Mouse (Mus musculus) forebrain, embryonic 11.5 days (tissue): ENCODE measurements at regions not wholly inside any gene's neighbourhood (a gene's known extent, or its start where the extent isn't known, plus 50 kb on each side); places are given as distances from the start of the nearest gene placed in this dataset.

Experiments used
- ATAC-seq: fragments of 200-750 bp; cut with Nextera tagmentation; replicated peaks from 2 replicates; pipeline ENCODE4 v1.8.0; 2017; ENCODE audit warnings: moderate TSS enrichment; ENCODE audit not compliant: low FRiP score
- DNase-seq: peaks from one replicate; pipeline ENCODE4 v3.0.0-alpha.2; 2017; ENCODE audit warnings: low spot score
- H3K27ac ChIP-seq: fragments of 300-500 bp; sonication (generic); 2 replicates; pipeline ENCODE4 v1.5.1; 2014; ENCODE audit warnings: low read depth, low read length
- H3K27me3 ChIP-seq: fragments of 300-500 bp; sonication (generic); 2 replicates; pipeline ENCODE4 v1.6.1; 2014; ENCODE audit warnings: mild to moderate bottlenecking, low read length, mixed read lengths; ENCODE audit not compliant: control insufficient read depth, insufficient read depth
- H3K36me3 ChIP-seq: fragments of 300-500 bp; sonication (generic); 2 replicates; pipeline ENCODE4 v1.6.1; 2014; ENCODE audit warnings: mild to moderate bottlenecking, low read length, moderate library complexity, mixed read lengths; ENCODE audit not compliant: control insufficient read depth, insufficient read depth
- H3K4me1 ChIP-seq: fragments of 300-500 bp; sonication (generic); replicated peaks from 2 replicates; pipeline ENCODE4 v1.6.1; 2014; ENCODE audit warnings: low read length, mixed read lengths; ENCODE audit not compliant: control insufficient read depth, insufficient read depth
- H3K4me2 ChIP-seq: fragments of 300-500 bp; sonication (generic); 2 replicates; pipeline ENCODE4 v1.6.1; 2014; ENCODE audit warnings: low read depth, mild to moderate bottlenecking, low read length, moderate library complexity, mixed read lengths; ENCODE audit not compliant: severe bottlenecking
- H3K4me3 ChIP-seq: fragments of 300-500 bp; sonication (generic); 2 replicates; pipeline ENCODE4 v1.5.1; 2014; ENCODE audit warnings: low read depth, low read length
- H3K9ac ChIP-seq: fragments of 300-500 bp; sonication (generic); 2 replicates; pipeline ENCODE4 v1.6.1; 2014; ENCODE audit warnings: low read length
- H3K9me3 ChIP-seq: fragments of 300-500 bp; sonication (generic); 2 replicates; pipeline ENCODE4 v1.6.1; 2016; ENCODE audit warnings: low read length, mixed read lengths; ENCODE audit not compliant: control insufficient read depth
- WGBS: fragments of 180-500 bp; shearing (Covaris S2); extraction: QIAGEN DNeasy Blood & Tissue Kit; methylation state at CpG from one replicate; pipeline ENCODE4 v1.1.7; 2014; 5-methylcytosine and 5-hydroxymethylcytosine counted together

- no peak overlapping the region for H3K27ac ChIP-seq
- H3K36me3 ChIP-seq = no peaks in the 10 kb centered on the region
- 81% methylated on average over 13 of the region's 13 CpGs for WGBS
- no peak overlapping the region for H3K4me3 ChIP-seq
- ATAC-seq (no peak), DNase-seq (no peak)
- H3K9me3 ChIP-seq = no peaks in the 10 kb centered on the region
- H3K4me1 ChIP-seq = no peaks in the 10 kb centered on the region
- H3K4me2 ChIP-seq = no peak overlapping the region
- no peak overlapping the region for H3K9ac ChIP-seq
- H3K27me3 ChIP-seq = no peaks in the 10 kb centered on the region
Measured at GRCm38 (mm10) chr6:49656359-49657280, 165.9 kb upstream of the Npy start.

- Histone ChIP-seq H3K27ac (no peak overlapping the region), H3K9ac (no peak overlapping the region), H3K4me2 (no peak overlapping the region), H3K4me3 (no peak overlapping the region), H3K9me3 (no peaks in the 10 kb centered on the region), H3K36me3 (no peaks in the 10 kb centered on the region), H3K4me1 (no peaks in the 10 kb centered on the region), H3K27me3 (no peaks in the 10 kb centered on the region)
- DNase-seq (no peak), ATAC-seq (no peak)
- 78% methylated on average over 9 of the region's 9 CpGs for WGBS
Measured at GRCm38 (mm10) chr6:49657988-49658387, 164.5 kb upstream of the Npy start.

- H3K27ac ChIP-seq = no peak overlapping the region
- 90% methylated on average over 5 of the region's 5 CpGs for WGBS
- ATAC-seq (no peak), DNase-seq (no peak)
- H3K4me1 ChIP-seq = no peaks in the 10 kb centered on the region
- H3K4me2 ChIP-seq = no peak overlapping the region
- H3K36me3 ChIP-seq = no peaks in the 10 kb centered on the region
- H3K9ac ChIP-seq = no peak overlapping the region
- no peak overlapping the region for H3K4me3 ChIP-seq
- H3K9me3 ChIP-seq = no peaks in the 10 kb centered on the region
- H3K27me3 ChIP-seq = no peaks in the 10 kb centered on the region
Measured at GRCm38 (mm10) chr6:49670991-49671390, 151.5 kb upstream of the Npy start.

- Histone ChIP-seq H3K4me1 (no peaks in the 10 kb centered on the region), H3K4me2 (no peak overlapping the region), H3K9me3 (no peaks in the 10 kb centered on the region), H3K4me3 (no peak overlapping the region), H3K27ac (no peak overlapping the region), H3K9ac (no peak overlapping the region), H3K36me3 (no peaks in the 10 kb centered on the region), H3K27me3 (no peaks in the 10 kb centered on the region)
- DNase-seq (no peak), ATAC-seq (no peak)
- 90% methylated on average over 2 of the region's 2 CpGs for WGBS
Measured at GRCm38 (mm10) chr6:49671912-49672311, 150.6 kb upstream of the Npy start.

- DNase-seq = no peak
- H3K9me3 ChIP-seq = no peaks in the 10 kb centered on the region
- WGBS = 85% methylated on average over 4 of the region's 4 CpGs
- no peaks in the 10 kb centered on the region for H3K27me3 ChIP-seq
- H3K27ac ChIP-seq = no peak overlapping the region
- H3K4me1 ChIP-seq = no peaks in the 10 kb centered on the region
- H3K4me2 ChIP-seq = no peak overlapping the region
- H3K9ac ChIP-seq = no peak overlapping the region
- H3K36me3 ChIP-seq = no peaks in the 10 kb centered on the region
- ATAC-seq = no peak
- H3K4me3 ChIP-seq = no peak overlapping the region
Measured at GRCm38 (mm10) chr6:49686776-49687175, 135.7 kb upstream of the Npy start.

GRCm38 (mm10) chr6:49692032-49692539, 130.4 kb upstream of the Npy start:
- no peak overlapping the region for H3K9ac ChIP-seq
- DNase-seq (no peak), ATAC-seq (no peak)
- no peak overlapping the region for H3K27ac ChIP-seq
- H3K4me3 ChIP-seq = no peak overlapping the region
- no peaks in the 10 kb centered on the region for H3K9me3 ChIP-seq
- H3K27me3 ChIP-seq = no peaks in the 10 kb centered on the region
- no peaks in the 10 kb centered on the region; the same call in 1 of the 2 replicates for H3K4me1 ChIP-seq
- 64% methylated on average over 6 of the region's 6 CpGs for WGBS
- H3K4me2 ChIP-seq = no peak overlapping the region
- no peaks in the 10 kb centered on the region for H3K36me3 ChIP-seq

GRCm38 (mm10) chr6:49694851-49695250, 127.7 kb upstream of the Npy start:
- 55% methylated on average over 5 of the region's 5 CpGs for WGBS
- H3K27me3 ChIP-seq = no peaks in the 10 kb centered on the region
- ATAC-seq = no peak
- no peaks in the 10 kb centered on the region for H3K9me3 ChIP-seq
- no peak overlapping the region for H3K27ac ChIP-seq
- H3K4me3 ChIP-seq = no peak overlapping the region
- H3K9ac ChIP-seq = no peak overlapping the region
- no peaks in the 10 kb centered on the region for H3K36me3 ChIP-seq
- no peak for DNase-seq
- no peaks in the 10 kb centered on the region; the same call in 1 of the 2 replicates for H3K4me1 ChIP-seq
- no peak overlapping the region for H3K4me2 ChIP-seq

- ATAC-seq (no peak), DNase-seq (no peak)
- Histone ChIP-seq H3K9ac (no peak overlapping the region), H3K36me3 (no peaks in the 10 kb centered on the region), H3K4me1 (no peaks in the 10 kb centered on the region; the same call in 1 of the 2 replicates), H3K4me3 (no peak overlapping the region), H3K27ac (no peak overlapping the region), H3K9me3 (no peaks in the 10 kb centered on the region), H3K27me3 (no peaks in the 10 kb centered on the region), H3K4me2 (no peak overlapping the region)
- 92% methylated on average over 10 of the region's 10 CpGs for WGBS
Measured at GRCm38 (mm10) chr6:49696990-49697389, 125.5 kb upstream of the Npy start.

- no peak overlapping the region for H3K4me3 ChIP-seq
- ATAC-seq = no peak
- H3K27ac ChIP-seq = no peak overlapping the region
- 88% methylated on average over 7 of the region's 7 CpGs for WGBS
- H3K9me3 ChIP-seq = no peaks in the 10 kb centered on the region
- no peak overlapping the region for H3K4me2 ChIP-seq
- no peak for DNase-seq
- no peaks in the 10 kb centered on the region for H3K4me1 ChIP-seq
- H3K27me3 ChIP-seq = no peaks in the 10 kb centered on the region
- H3K9ac ChIP-seq = no peak overlapping the region
- H3K36me3 ChIP-seq = no peaks in the 10 kb centered on the region
Measured at GRCm38 (mm10) chr6:49701453-49701852, 121.1 kb upstream of the Npy start.
